Mouse (Mus musculus) CH12.LX (cell line): ENCODE results near the gene Npas3.

ENCODE experiments used
- BHLHE40 ChIP-seq: IDR thresholded peaks from 2 replicates; pipeline ENCODE4 v1.6.1; 2011; ENCODE audit warnings: mild to moderate bottlenecking, low read depth, low read length, improper control_type of control experiment
- CHD2 ChIP-seq: IDR thresholded peaks from 2 replicates; pipeline ENCODE4 v1.6.1; 2011; ENCODE audit warnings: low read length, improper control_type of control experiment
- ETS1 ChIP-seq: conservative IDR thresholded peaks from 2 replicates; pipeline ENCODE4 v1.6.1; 2012; ENCODE audit warnings: low read depth, mild to moderate bottlenecking, inconsistent platforms, low read length, improper control_type of control experiment, moderate library complexity
- MAZ ChIP-seq: IDR thresholded peaks from 2 replicates; pipeline ENCODE4 v1.6.1; 2012; ENCODE audit warnings: low read depth, mild to moderate bottlenecking, inconsistent platforms, low read length, improper control_type of control experiment, moderate library complexity
- MYC ChIP-seq: IDR thresholded peaks from 2 replicates; pipeline ENCODE4 v1.6.1; 2011; ENCODE audit warnings: low read depth, mild to moderate bottlenecking, improper control_type of control experiment, low read length
- POLR2AphosphoS2 ChIP-seq: IDR thresholded peaks from 2 replicates; pipeline ENCODE4 v1.6.1; 2011; ENCODE audit warnings: low read depth, low read length, improper control_type of control experiment

- TF ChIP-seq BHLHE40 (no peak), MYC (no peak), POLR2AphosphoS2 (no peak), MAZ (no peak), CHD2 (no peak), ETS1 (no peak)
These were observed 52.5 kb downstream of the Npas3 start for GRCm38 (mm10) chr12:53300964-53301363.
